Mouse (Mus musculus) ovary, postnatal 14 days (tissue): ENCODE results near the gene Hist1h2ad.
A peak's percentile ranks its signal among the peaks of the same experiment; 100 is the strongest.
"Not testable (repeated sequence)": the region's sequence is repeated elsewhere in the genome, so short reads cannot be mapped to it uniquely, and the experiment has no call there.

ENCODE experiments used
- DNase-seq: peaks from one replicate; pipeline ENCODE4 v3.0.0; 2022; ENCODE audit warnings: low spot score

Hist1h2ad gene

DNA sequence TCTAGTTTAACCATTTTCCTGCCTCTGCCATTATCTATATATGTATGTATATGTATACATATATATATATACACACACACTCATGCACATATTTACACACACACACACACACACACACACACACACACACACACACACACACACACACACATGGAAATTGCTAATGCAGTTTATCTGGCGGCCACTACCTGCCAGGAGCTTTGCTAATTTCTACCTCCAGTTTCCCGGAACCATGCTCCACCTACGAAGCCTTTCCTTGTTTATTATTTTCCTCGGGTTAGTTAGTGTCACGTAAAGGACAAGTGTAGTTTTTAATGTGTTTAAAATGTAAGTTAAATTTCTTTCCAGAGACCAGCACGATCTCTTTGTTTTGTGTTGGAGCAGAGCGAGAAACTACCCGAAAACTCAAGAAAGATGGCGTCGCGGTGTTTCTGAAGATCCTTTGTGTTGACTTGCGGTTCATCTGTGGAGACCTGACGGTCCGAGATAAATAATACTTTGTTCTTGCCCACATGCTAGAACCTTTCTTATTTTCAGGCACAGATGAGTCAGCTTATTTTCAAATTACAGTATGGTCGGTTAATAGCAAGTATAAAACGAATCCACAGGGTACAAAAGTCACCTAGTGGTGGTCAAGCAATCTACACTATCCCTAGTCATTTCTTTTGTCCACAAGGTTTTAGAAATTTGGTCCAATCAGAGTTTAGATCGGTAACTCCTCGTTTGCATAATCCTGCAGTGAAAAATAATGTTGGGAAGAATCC is 11.3 kb upstream of the Hist1h2ad start:
- no peak for DNase-seq

DNA sequence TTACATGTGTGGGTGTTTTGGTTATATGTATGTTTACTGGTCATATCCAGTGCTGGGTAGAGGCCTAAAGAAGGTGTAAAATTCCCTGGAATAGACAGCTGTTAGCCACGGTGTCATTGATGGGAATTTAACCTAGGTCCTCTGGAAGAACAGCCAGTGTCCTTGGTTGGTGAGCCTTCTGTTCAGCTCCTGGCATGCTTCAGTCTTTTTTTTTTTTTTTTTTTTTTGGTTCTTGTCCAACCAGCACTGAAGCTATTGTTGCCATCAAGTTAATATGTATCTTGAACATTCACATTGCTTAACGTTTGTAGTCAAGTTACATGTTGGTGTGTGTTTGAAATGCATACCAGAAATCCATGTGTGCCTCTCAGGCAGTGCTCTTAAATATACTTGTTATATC is 9.7 kb upstream of the Hist1h2ad start:
- no peak for DNase-seq

DNA sequence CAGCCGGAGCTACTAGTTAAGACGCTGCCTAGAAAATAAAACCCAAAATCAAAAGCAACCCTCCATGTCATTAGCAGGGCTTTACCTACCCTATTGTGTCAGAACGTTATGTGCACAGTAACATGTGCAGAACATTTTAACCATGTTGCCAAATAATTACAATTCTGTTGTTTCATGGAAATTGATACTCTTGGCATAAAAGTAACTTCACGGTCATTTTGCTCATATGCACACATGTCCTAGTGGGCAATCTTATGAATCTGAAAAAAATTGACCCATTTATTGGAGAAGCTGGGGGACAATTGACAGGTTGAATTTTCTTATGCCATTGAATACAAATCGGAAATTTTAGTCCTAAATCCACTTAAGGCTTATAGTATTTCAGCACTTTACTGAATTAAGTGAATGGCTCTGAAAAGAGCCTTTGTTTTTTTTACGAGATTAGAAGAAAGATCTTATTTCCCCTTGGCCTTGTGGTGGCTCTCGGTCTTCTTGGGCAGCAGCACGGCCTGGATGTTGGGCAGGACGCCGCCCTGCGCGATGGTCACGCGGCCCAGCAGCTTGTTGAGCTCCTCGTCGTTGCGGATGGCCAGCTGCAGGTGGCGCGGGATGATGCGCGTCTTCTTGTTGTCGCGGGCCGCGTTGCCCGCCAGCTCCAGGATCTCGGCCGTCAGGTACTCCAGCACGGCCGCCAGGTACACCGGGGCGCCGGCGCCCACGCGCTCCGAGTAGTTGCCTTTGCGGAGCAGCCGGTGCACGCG is 3.7 kb upstream of the Hist1h2ad start:
- not testable (repeated sequence) for DNase-seq

DNA sequence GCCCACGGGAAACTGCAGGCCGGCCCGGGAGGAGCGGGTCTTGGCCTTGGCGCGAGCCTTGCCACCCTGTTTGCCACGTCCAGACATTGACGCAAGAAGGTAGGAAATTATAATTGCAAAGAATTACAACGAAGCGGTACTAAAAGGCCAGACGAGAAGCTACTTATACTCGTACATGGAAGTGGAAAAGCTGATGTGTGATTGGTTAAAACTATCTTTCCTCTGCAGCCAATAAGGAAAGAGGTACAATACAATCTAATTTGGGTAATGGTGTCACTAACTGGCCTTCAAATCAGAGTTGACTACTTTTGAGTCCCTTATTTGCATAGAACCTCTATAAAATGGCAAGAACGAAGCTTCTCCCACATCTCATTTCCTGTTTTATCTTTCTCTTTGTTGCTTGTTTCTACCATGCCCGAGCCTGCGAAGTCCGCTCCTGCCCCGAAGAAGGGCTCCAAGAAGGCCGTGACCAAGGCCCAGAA is 3.1 kb upstream of the Hist1h2ad start, which contains the start of the genes Hist1h2ae and Hist1h2bg:
Gene Hist1h2ae (minus strand): TSS at position 199 of the 482 bp plus-strand sequence.
Gene Hist1h2bg (plus strand): TSS at position 375 of the 482 bp plus-strand sequence.
- no peak for DNase-seq

DNA sequence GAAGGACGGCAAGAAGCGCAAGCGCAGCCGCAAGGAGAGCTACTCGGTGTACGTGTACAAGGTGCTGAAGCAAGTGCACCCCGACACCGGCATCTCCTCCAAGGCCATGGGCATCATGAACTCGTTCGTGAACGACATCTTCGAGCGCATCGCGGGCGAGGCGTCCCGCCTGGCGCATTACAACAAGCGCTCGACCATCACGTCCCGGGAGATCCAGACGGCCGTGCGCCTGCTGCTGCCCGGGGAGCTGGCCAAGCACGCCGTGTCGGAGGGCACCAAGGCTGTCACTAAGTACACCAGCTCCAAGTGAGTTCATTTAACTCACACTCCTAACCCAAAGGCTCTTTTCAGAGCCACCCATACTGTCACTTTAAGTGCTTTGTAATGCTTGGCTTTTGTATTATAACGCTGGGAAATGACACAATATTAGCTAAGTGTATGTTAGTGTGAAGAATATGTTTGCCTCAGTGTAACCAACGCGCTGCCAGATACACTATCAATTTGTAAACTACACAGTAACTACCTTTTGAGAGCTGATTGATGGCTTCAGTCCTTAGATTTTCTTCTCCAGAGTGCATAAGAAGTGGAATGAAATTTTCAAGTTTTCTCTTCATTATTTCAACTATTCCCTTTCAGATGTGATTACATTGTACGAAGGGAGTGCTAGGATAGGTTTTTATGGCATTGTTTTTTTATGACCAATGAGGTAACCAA is 2.5 kb upstream of the Hist1h2ad start:
- not testable (repeated sequence) for DNase-seq

DNA sequence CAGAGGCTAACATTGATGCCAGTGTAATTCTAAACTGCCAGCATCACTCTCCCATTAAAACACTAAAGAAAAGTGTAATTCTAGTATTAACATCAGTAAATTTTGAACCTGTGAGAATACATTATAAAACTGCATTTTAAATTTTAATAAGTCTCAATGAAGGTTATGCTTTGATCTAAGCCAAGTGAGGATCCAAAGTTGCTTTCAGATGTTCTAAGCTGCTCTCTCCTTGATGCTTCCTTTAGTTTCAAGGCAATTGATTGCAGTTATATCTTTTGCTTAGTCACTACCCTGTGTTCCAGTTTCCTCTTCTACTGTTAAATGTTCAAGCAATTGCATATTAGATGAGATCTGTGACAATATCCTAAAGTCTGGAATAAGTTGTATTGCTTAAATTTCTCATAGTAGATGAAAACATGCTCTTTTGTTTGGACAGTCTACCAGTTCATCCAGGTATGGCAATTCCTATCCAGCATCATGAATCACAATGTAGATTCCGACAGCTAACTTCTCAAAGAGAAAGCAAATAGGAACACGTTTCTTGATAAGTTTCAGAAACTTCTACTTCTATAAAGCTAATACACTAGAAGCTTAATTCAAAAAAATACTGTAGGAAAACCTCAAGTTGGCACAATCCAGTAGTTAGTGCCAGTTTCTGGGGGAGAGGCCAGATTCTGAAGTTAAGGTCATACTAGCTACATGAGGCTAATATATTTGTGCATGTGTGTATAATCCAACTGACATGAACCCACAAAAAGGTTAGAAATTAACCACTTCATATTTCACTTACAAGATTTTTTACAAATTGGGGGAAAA is 1.8 kb upstream of the Hist1h2ad start:
- no peak for DNase-seq

DNA sequence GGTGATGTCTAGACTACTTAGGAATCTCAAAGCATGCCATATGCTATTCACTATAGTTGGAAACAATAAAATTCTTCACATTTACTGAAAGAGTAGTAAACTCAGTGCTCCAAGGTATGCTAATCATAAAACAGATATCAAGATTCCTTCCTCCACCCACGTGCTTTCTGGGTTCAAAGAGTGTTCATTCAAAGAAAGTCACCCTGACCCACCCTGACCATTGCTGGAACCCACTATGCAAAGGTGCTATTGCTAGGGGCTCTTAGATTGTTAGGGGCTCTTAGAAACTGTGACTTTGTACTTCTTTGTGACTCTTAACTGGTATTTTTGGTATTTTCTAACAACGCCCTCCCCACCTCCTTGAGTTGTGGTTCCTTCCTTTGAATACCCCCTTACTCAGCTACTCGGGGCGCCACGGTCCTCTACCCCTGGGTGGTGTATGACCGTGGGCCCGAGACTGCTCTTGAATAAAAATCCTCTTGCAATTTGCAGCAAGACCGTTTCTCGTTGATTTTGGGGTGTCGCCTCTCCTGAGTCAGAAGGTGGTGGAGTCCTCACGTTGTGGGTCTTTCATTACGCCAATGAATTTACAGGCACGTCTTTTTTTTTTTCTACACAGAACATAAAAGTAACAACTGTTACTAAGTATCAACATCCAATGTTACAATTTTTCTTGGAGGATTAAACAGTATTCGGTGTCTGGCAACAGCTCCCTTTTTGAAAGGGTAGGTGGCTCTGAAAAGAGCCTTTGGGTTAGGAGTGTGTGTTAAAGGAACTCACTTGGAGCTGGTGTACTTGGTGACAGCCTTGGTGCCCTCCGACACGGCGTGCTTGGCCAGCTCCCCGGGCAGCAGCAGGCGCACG is 915 bp upstream of the Hist1h2ad start:
- DNase-seq: not testable (repeated sequence)

DNA sequence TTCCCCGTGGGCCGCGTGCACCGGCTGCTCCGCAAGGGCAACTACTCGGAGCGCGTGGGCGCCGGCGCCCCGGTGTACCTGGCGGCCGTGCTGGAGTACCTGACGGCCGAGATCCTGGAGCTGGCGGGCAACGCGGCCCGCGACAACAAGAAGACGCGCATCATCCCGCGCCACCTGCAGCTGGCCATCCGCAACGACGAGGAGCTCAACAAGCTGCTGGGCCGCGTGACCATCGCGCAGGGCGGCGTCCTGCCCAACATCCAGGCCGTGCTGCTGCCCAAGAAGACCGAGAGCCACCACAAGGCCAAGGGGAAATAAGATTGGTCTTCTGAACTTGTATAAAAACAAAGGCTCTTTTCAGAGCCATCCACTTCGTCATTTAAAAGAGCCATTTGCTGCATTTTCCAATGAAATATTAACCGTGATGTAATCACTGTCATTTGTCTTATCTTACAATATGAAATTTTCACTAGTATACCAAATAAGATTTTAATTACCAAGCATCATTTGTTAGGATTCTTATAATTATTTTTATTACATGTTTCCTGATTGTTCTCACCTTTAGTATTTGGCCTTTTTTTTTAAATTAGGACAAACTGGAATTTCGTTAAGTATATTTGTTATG is 477 bp downstream of the Hist1h2ad start:
- DNase-seq: not testable (repeated sequence)

DNA sequence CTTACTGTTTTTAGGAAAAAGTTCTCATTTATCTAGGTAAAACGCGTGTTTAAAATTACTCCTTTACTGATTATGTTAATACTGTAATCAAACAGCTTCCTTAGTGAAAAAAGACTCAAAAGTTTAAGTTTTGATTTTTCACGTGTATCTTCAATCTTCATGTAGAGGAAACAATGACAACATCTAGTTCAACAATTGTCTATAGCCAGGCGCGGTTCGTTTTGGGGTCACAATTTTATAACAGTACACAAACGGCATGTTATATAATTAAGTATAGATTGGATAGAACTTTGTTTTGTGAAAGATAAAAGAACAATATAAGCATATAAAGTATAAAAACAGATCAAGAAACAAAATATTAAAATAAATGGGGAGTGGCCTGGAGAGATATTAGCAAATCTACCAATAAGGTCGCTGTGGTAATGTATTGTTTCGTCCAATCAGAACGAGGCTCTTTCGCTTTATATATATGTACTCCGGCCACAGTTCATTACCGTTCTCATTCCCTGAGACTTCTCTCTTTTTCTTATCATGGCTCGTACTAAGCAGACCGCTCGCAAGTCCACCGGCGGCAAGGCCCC is 1.2 kb downstream of the Hist1h2ad start, which contains the start of gene Hist1h3d:
Gene Hist1h3d (plus strand): TSS at position 493 of the 581 bp plus-strand sequence.
- no peak for DNase-seq

DNA sequence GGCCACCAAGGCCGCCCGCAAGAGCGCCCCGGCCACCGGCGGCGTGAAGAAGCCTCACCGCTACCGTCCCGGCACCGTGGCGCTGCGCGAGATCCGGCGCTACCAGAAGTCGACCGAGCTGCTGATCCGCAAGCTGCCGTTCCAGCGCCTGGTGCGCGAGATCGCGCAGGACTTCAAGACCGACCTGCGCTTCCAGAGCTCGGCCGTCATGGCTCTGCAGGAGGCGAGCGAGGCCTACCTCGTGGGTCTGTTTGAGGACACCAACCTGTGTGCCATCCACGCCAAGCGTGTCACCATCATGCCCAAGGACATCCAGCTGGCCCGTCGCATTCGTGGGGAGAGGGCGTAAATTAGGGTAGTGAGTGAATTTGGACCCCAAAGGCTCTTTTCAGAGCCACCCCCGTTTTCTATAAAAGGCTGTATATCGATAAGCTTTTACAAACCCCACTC is 1.7 kb downstream of the Hist1h2ad start:
- not testable (repeated sequence) for DNase-seq

DNA sequence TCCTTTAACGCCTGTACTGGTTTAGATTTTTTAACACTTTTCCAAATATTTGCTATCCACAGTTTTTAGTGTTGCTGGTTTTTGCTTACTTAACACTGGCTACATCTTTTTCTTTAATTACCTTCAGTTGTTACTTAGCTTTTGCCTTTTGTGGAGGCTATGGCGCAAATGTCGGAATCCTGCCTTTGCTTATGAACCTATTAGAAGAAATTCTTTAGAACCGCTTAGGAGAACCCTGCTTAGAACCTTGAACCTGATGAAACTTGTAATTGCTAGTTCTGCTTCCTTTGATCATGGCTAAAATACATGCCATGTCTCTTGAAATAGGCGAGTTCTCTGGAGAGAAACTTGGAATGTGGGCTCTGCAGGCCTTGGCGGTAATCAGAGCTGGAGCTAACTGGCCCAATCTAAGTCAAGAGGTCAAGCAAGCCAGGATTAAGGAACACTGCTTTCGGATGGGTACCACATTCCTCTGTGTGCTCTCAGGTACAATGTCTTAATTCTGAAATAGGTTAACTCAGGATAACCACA is 2.2 kb downstream of the Hist1h2ad start:
- no peak for DNase-seq

DNA sequence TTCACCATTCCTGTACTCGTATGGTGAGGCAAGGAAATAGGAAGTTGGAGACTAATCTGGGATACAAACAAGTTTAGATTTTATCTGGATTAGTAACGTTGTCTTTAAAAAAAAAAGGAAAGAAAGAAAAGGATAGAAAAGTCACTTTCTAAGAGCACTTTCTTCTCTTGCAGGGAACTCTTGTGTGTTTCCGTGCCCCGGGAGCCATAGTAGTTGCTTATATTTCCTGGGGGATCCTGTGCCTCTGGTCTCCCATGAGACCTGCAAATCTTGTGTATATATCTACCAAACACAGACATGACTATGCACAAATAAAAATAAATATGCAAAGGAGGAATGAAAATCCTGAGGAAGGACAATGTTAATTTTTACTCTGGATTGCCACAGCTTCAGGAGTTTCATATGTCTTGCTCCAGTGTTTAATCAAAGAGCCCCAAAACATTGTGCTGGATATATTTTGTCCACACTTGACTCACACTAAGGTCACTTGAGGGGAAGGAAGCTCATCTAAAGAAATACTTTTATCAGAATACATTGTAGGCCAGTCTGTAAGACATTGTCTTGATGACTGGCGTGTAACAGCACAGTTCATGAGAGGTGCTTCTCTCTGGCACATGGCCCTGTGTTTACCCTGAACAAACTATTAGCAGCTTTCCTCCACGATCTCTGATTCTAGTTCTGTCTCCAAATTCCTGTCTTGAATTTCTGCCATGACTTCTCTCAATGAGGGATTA is 2.9 kb downstream of the Hist1h2ad start:
- no peak for DNase-seq

DNA sequence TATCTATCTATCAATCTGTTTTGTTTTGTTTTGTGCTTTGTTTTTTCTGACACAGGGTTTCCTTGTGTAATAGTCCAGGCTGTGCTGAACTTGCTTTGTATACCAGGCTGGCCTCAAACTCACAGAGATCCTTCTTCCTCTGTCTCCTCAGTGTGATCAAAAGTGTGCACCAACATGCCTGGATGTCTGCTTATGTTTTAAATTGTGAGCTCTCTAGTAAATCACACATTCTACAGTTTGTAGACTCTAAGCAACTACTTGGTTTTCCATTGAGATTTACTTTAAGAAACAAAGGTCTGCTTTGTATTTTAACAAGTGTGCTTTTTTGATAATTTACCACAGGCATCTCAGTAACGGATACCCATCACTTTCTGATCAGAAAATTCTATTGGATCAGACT is 3.7 kb downstream of the Hist1h2ad start:
- DNase-seq: no peak

DNA sequence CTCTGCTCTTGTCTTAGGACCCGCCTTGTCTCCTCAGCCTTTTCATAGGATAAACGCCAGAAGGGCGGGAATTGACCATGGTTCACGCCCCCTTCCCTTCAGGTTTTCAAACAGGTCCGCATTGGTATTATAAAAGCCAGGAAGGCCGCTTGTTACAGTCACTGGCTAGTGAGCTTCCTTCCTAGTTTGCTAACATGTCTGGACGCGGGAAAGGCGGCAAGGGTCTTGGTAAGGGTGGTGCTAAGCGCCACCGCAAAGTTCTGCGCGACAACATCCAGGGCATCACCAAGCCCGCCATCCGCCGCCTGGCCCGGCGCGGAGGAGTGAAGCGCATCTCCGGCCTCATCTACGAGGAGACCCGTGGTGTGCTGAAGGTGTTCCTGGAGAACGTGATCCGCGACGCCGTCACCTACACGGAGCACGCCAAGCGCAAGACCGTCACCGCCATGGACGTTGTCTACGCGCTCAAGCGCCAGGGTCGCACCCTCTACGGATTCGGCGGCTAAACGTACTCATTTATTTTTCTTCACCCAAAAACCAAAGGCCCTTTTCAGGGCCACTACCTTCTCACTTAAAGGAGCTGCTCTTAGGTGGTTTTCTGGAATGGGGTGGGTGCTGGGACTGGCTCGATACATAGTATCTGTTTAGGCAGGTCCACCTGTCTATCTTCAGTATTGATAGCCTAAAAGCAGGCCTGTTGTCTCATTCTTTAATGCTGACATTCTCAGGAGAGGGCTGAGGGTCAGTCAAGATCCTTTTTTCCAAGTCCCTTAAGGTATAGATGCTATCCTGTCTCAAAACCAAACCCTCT is 7.4 kb downstream of the Hist1h2ad start, which contains the start of gene Hist1h4d:
Gene Hist1h4d (plus strand): TSS at position 191 of the 811 bp plus-strand sequence.
- peak; percentile 99 for DNase-seq

DNA sequence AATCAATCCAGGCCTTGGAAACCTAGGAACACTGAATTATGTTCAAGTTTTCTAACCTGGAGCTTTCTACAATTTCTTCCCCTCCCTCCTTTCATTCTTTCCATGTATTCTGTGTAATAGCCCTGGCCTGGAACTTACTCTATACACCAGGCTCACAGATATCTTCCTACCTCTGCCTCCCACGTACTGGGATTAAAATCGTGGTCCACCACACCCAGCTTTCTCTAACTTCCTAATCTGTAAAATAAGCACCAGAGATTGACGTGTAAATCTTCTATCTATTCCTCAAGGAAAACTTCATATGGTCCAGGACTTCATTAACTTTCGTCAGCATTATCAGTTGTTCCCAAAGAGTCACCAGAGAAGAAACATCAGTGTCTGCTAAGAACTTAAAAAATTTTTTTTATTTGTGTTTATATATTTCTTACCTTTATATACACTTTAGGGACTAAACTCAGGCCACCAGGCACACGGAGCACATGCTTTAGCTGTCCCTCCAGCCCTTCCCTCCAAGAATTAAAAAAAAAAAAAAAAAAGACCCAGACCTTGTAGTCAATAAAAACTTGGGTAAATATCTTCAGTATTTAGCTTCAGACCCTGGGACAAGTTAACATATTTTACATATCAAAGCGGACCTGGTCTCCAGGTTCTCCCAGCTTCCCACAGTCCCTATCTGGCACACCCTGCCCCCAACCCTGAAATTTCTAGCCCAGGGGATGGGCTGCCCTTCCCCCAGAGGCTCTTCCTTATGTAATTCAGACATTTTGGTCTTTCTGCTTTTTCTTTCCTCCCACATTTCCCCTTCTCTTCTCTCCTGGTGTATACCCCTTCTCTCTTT is 8.3 kb downstream of the Hist1h2ad start:
- no peak for DNase-seq

DNA sequence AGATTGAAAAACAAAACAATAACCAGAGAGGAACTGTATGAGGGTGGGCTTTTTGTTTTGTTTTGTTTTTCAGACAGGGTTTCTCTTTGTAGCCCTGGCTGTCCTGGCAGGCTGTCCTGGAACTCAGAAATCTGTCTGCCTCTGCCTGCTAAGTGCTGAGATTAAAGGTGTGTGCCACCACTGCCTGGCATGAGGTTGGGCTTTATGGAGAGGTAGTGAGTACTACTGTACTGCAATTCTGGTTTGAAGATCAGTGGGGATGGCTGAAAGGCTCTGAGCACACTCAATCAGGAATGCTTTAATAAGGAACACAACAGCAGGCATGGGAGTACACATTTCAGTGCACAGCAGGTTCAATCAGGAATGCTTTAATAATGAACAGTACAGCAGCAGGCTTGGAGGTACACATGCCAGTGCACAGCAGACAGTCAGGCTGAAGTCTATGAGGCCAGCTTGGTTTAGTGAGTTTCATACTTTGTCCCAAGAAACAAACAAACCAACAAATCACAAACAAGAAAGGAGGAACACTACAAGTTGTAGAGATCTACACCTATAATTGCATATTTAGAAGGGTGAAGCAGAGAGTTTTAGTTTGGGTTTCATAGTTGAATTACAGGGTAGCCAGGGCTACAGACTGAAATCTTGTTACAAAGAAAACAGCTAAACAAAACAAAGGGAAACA is 9.3 kb downstream of the Hist1h2ad start:
- DNase-seq: no peak
